Mouse (Mus musculus) cerebellum, adult 9-11 months (tissue): Measurements from ENCODE around the gene Pakap.

Experiments used
- DNase-seq: peaks from one replicate; pipeline ENCODE4 v3.0.0; 2022

Gene Pakap

DNA sequence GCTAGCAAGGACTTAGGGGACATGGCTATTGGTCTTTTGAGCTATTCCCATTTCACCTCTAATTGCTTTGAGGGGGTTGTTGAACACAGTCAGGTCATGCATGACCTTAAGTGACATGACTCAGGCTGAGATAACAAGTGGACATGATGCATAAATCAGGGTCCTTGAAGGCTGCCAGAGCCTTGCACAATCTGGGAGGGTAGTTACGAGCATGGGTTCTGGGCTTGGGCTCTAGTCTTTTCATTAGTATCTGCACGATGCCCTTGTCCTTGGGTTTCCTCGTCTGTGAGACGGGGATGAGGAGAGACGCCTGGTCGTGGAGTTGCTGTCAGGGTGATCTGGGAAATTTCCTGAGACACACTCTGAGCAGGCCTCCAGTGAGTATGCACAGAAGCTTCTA is 6.7 kb downstream of the Pakap start:
- no peak for DNase-seq

GRCm38 (mm10) chr4:57575686-57576085 is 7.7 kb downstream of the Pakap start:
- no peak for DNase-seq

DNA sequence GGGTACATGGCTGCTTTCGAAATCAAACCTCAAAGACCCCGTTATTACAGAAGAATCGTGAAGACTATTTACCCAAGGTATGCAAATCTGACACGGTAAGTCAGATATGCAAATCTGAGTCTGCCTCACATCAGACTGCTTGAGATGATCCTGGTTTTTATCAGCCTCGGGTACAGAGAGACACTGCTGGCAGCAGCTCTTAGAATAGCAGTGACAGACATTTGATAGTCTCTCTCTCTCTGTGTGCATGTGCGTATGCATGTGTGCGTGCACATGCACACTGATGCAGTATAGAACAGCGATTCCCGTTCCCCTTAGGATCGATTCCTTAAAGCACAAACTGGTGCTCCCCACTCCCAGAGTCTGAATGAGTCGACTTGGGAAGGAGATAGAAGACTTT is 8.1 kb downstream of the Pakap start:
- no peak for DNase-seq

DNA sequence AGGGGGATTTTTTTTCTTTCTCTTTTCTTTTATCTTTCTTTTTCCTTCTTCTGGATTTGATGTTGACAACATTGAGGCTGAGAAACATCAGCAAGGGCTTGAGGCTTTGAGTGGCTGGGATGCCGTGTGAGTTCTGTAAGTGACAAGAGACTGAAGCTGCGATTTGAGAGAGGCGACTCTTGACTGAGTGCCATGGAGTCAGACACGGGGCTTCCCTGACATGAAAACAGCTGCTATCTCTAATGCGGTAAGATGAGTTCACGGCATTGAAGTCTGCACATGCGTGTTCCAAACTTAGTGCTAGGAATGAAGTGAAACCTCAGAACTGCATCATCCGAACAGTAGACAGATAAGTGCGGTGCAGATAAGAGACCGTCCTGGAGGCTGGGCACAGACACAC is 11.7 kb downstream of the Pakap start:
- no peak for DNase-seq

GRCm38 (mm10) chr4:57585281-57585800 is 17.4 kb downstream of the Pakap start:
- DNase-seq, result no peak

DNA sequence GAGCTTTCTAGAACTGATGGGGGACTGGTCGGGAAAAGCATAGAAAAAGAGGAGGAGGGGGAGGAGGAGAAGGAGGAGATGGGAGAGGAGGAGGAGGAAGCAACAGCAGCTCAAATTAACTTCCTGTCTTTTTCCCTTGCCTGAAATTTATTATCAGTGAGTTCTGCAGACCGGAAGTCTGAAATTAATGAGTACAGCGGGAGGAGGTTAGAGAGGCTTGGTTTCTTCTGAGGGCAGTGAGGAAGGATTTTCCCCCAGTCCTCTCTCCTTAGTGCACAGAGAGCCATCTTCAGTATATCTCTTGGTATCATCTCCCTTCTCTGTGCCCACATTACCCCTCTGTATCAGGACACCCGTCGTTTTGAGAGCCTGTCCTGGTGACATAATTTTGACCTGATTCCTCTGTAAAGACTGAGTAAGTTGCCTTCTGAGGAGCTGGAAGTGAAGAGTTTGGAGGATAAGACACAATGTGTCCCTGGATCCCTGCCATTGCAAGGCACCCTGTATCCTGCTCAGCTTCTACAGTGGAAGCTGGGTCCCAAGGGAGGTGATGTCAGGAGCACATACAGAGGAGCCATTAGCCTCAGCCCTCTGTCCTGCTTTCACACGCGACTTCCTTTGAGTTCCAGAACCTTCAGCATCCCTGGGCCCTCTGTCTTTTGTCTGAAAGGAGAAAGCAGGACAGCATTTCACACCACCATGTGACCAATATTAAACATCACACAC is 19.1 kb downstream of the Pakap start:
- no peak for DNase-seq

- no peak for DNase-seq
Measured at GRCm38 (mm10) chr4:57588356-57588755, 20.4 kb downstream of the Pakap start.

DNA sequence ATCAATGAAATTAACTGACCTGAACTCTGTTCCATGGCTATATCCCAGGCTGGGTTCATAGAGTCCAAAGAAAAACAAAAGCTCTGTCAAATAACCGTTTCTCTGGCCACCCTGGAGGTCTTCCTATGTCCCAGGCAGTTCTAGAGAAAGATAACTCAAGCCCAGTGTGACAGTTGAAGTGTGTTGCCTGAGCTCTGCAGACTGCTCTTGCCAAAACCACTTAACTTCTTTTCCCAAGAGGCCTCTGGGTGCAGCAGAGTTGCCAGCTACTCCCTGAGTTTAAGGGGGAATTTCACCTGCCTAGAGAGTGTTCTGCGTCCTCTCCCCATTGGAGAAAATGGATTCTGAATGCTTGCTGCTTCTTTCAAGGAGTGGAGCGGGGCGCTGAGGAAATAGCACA is 24.8 kb downstream of the Pakap start:
- no peak for DNase-seq

DNA sequence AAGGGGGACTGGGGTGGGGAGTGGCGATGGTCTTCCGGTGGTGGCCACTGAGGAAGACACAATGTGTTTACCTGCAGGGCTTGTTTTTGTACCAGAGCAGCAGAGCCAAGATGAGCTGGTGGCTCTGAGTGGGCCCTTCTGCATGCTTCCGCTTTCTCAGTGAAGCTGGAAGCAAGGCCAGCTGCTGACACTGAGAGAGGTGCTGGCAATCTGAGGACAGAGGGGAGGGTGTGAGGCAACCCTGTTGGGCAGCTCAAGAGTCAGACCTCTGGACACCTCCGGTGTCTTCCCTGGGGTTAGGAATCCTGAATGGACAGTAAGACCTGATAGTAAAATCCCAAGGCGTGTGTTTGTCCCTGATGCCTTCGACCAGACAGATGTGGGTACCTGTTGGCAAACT is 32.0 kb downstream of the Pakap start:
- no peak for DNase-seq

- peak; percentile 13 for DNase-seq
Measured at GRCm38 (mm10) chr4:57600685-57601457, 32.9 kb downstream of the Pakap start.

GRCm38 (mm10) chr4:57601458-57601835 is 33.5 kb downstream of the Pakap start:
- DNase-seq, result no peak

DNA sequence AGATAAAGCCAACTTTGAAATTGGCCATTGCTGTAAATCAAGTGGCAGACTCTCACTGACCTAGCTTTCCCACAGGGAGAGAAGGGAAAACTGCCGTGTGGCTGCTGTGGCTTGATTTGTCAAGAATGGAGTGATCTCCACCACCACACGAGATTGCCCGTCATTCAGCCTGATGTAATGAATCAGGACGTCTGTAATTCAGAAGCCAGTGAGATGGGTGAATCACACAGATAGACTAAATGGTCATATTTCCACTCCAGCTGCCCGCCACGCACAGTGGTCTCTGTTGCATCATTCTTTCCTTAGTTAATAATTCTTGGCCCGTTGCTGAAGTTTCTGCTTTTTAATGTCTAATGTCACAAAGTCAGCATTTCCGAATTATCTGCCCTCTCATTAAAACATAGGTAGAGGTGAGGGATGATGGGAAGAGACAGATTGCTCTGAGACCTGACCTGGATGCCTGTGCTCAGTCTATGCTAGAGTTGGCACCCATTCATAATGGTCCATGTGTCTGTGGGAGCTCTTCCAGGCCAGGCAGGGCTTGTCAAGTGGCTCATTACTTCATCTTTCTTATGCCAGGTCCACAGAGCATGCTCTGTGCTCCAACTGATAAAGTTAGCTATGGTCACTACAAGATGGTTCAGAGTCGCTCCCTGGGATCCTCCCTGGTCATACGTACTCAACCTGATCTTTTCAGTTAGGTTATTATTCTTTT is 34.1 kb downstream of the Pakap start:
- DNase-seq, result peak; percentile 77

DNA sequence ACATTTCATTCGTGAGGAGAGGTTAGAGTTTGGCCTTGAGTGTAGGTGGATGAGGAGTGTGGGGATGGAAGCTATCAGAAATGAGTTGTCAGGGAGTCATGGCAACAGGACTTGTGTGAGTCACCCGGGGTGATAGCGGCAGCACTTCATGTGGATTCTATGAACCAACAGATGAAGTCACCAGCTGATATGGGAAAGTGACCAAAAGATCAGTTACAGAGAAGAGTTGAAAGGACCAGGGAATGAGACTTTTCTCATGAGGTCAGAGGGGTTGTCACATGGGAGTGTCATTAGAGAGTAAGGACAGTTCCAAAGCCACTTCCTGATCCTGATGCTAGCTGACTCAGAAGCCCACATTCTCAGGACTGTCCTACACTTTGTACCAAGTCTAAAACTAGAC is 38.3 kb downstream of the Pakap start:
- no peak for DNase-seq

DNA sequence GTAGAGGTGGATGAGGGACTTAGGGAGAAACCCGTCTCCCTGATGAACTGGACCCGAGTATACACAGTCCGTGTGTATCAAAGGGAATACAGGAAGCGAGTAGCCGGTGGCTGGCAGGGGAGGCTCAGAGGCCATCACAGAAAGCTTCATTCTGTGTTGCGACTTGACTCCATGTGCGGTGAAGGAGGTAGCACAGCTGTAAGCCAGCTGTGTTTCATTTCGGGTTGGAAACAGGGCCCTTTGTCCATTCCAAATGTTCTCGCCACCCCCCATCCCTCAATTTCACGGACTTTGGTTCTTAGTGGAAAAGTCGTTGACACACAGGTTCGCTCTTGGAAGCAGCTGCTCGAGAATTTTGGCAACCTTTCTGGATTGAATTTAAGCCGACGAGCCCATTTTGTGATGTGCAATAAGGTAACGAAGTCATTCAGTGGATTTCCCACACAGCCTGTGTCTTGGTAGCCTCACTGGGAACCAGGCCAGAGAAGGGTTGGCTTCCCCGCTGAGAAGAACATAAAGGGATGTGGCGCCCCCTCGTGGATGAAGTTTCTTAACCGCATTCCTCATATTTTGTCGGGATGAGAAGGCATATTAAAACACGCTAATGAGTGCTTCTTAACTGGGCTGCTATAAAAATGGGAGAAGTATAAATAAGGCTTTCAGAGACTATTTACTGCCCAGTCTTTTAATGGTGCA is 39.4 kb downstream of the Pakap start:
- DNase-seq, result peak; percentile 77

DNA sequence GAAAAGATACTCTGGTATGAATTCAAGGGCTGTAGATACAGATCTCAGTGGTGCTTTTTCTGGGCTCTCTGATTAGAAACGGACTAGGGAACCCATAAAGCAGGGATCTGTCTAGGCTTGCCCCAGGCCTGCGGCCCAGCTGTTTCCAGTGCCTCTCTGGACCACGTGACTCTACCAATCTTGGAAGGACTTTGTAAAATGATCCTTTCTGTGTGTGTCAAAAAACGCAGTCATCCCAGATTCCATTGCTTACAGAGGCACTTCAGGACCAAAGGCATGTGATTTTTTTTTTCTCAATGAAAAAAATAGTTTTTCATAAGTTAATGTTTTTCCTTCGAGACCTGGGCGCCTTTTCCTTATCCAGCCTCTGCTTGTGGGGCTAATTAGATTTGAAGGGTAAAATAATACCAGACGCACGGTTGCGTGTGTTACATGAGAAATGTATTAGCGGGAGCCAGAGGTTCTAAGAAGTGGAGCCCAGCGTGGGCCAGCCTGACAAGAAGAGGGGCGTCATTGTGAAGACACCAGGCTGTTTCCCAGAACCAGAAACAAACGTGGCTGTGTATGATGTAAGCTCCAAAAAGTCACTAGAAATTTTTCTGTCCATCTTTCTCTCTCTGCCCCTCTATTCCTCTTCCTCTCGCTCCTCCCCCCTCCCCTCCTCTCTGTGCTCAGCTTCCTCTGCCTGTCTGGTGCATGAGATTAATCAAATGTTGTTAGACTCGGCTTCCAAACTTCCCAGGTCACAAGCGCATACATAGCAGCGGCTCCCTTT is 43.5 kb downstream of the Pakap start:
- DNase-seq, result no peak

DNA sequence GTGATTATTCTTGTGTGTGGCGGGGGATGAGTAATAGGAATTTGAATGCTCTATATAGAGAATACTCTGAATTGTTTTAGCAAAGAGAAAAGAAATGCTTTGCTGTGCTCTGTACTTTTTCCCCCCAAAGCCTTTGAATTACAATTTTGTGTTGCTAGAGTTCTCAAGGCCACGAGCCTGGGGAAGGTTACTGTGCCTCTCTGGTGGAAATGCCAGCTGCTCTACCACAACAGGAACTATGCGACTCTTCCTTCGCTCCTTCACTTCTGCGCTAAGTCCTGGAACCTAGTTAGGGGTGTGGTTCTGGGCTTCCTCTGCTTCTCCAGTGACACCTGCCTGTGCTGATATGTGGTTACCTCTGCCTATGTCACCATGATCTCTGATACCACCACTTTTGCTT is 44.7 kb downstream of the Pakap start:
- DNase-seq, result no peak

DNA sequence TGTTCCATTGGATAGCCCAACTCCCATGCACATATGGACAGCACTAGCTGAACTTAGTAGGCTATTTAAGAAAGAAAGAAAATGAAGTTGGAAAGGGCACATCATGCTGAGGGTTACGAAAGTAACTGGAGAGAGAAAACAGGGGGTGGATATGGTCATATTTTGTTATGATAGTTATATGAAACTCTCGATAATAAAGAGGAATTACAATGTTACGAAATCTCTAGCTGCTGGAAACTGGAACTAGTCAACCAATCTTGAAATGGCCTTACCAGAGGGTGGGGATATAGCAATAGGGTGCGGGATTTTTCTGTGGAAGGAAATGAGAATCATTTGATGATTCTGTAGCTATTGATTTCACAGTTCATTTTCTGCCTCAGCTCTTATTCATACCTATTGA is 46.7 kb downstream of the Pakap start:
- no peak for DNase-seq

DNA sequence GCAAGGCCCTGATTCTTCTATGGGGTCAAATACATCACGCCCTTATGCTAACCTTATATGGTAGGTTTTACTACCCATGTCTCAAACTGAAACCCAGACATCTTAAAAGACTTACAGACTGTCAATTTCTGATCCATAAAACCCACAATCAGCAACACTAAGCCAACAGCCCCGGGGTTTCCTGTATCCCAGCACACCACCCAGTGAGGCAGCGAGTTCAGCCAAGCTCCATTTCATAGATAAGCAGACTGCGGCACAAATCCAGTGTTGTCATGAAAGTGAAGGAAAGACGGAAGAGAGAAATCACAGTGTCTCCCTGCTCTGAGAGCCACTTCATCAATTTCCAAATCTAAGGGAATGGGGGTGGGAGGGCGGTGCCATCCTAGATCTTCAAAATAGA is 50.8 kb downstream of the Pakap start:
- DNase-seq, result no peak

- no peak for DNase-seq
Measured at GRCm38 (mm10) chr4:57622816-57623215, 54.8 kb downstream of the Pakap start.

DNA sequence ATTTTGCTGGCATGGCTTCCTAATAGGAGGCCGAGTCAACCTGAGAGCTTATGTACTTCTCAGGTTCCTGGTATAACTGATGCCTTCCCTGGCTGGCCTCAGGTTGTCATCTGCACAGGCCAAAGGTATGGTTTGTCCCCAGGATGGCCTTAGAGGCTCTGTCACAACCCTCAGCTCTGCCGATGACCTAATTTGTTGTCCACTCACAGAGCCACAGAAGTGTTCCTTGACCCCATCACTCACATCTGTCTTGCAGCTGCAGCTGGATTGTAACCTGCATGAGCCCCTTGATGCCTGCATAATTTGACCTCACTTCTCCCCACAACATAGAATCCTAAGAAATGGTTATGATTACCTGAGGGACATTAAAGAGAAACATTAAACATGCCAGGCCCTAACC is 56.8 kb downstream of the Pakap start:
- DNase-seq, result no peak

- no peak for DNase-seq
Measured at GRCm38 (mm10) chr4:57625306-57625705, 57.3 kb downstream of the Pakap start.

- DNase-seq, result no peak
Measured at GRCm38 (mm10) chr4:57625756-57626155, 57.8 kb downstream of the Pakap start.
